Mouse (Mus musculus): Measurements from ENCODE around the gene Cop1.
A peak's percentile ranks its signal among the peaks of the same experiment; 100 is the strongest.
"Not testable (repeated sequence)": the region's sequence is repeated elsewhere in the genome, so short reads cannot be mapped to it uniquely, and the experiment has no call there.

The Cop1 gene

GRCm38 (mm10) chr1:159231781-159232571, at the start of gene Cop1:
Gene Cop1, plus strand, starts transcription at chr1:159232320.
- DNase-seq (ENCODE audit: low spot score) = peak; percentile 83

GRCm38 (mm10) chr1:159186741-159187140, 45.4 kb upstream of the Cop1 start:
- DNase-seq (ENCODE audit: low spot score) = no peak

GRCm38 (mm10) chr1:159198603-159199002, 33.5 kb upstream of the Cop1 start:
- DNase-seq (ENCODE audit: low spot score) = no peak

- DNase-seq (ENCODE audit: low spot score) = no peak
These were observed 32.5 kb upstream of the Cop1 start for GRCm38 (mm10) chr1:159199606-159200005.

GRCm38 (mm10) chr1:159201220-159201619, 30.9 kb upstream of the Cop1 start:
- no peak for DNase-seq (ENCODE audit: low spot score)

- DNase-seq (ENCODE audit: low spot score) = peak; percentile 55
These were observed 20.4 kb upstream of the Cop1 start for GRCm38 (mm10) chr1:159211711-159212110.

- no peak for DNase-seq (ENCODE audit: low spot score)
These were observed 14.7 kb upstream of the Cop1 start for GRCm38 (mm10) chr1:159217437-159217836.

- DNase-seq (ENCODE audit: low spot score) = no peak
These were observed 10.1 kb upstream of the Cop1 start for GRCm38 (mm10) chr1:159222046-159222445.

GRCm38 (mm10) chr1:159225064-159225824, 6.9 kb upstream of the Cop1 start:
- no peak for DNase-seq (ENCODE audit: low spot score)

GRCm38 (mm10) chr1:159232572-159233261, 597 bp downstream of the Cop1 start:
- not testable (repeated sequence) for DNase-seq (ENCODE audit: low spot score)

- no peak for DNase-seq (ENCODE audit: low spot score)
These were observed 1.3 kb downstream of the Cop1 start for GRCm38 (mm10) chr1:159233426-159233825.

- no peak for DNase-seq (ENCODE audit: low spot score)
These were observed 2.4 kb downstream of the Cop1 start for GRCm38 (mm10) chr1:159234496-159234895.

GRCm38 (mm10) chr1:159235674-159236073, 3.6 kb downstream of the Cop1 start:
- DNase-seq (ENCODE audit: low spot score) = no peak

GRCm38 (mm10) chr1:159238147-159238546, 6.0 kb downstream of the Cop1 start:
- no peak for DNase-seq (ENCODE audit: low spot score)

GRCm38 (mm10) chr1:159250320-159250719, 18.2 kb downstream of the Cop1 start:
- no peak for DNase-seq (ENCODE audit: low spot score)

GRCm38 (mm10) chr1:159253078-159253477, 21.0 kb downstream of the Cop1 start:
- no peak for DNase-seq (ENCODE audit: low spot score)

GRCm38 (mm10) chr1:159254906-159255685, 23.0 kb downstream of the Cop1 start:
- DNase-seq (ENCODE audit: low spot score) = no peak

- DNase-seq (ENCODE audit: low spot score) = no peak
These were observed 24.4 kb downstream of the Cop1 start for GRCm38 (mm10) chr1:159256543-159256942.

GRCm38 (mm10) chr1:159263820-159264219, 31.7 kb downstream of the Cop1 start:
- no peak for DNase-seq (ENCODE audit: low spot score)

GRCm38 (mm10) chr1:159280072-159280471, 48.0 kb downstream of the Cop1 start:
- no peak for DNase-seq (ENCODE audit: low spot score)

GRCm38 (mm10) chr1:159281861-159282260, 49.7 kb downstream of the Cop1 start:
- DNase-seq (ENCODE audit: low spot score) = no peak

- no peak for DNase-seq (ENCODE audit: low spot score)
These were observed 54.7 kb downstream of the Cop1 start for GRCm38 (mm10) chr1:159286833-159287232.

Data from left cerebral cortex, adult 11 months (tissue).